Mouse (Mus musculus) liver, adult 2 months (tissue): ENCODE data around the gene Zfp870.

Source experiments
- CTCF ChIP-seq: fragments of 200-500 bp; IDR thresholded peaks from 2 replicates; pipeline ENCODE4 v1.5.1; 2011; ENCODE audit warnings: low read depth, low read length, control low read depth
- POLR2A ChIP-seq: fragments of 200-500 bp; IDR thresholded peaks from 2 replicates; pipeline ENCODE4 v1.6.1; 2011; ENCODE audit warnings: low read length, control low read depth; ENCODE audit not compliant: insufficient read depth; ENCODE audit errors: extremely low read depth

- TF ChIP-seq CTCF (no peak), POLR2A (no peak)
These were observed 12.7 kb downstream of the Zfp870 start for GRCm38 (mm10) chr17:32878773-32879172.
